Mouse (Mus musculus) spleen, adult 2 months (tissue): ENCODE data around the gene Tulp3.

Source experiments
- CTCF ChIP-seq: fragments of 200-500 bp; IDR thresholded peaks from 2 replicates; pipeline ENCODE4 v1.5.1; 2011; ENCODE audit warnings: mild to moderate bottlenecking, inconsistent platforms; ENCODE audit not compliant: insufficient read depth, insufficient read length, insufficient replicate concordance; ENCODE audit errors: extremely low read depth
- POLR2A ChIP-seq: fragments of 200-500 bp; IDR thresholded peaks from 2 replicates; pipeline ENCODE4 v1.6.1; 2011; ENCODE audit warnings: low read depth, low read length, inconsistent platforms

- no peak for TF ChIP-seq POLR2A
- TF ChIP-seq CTCF: no peak
Observed at GRCm38 (mm10) chr6:128397574-128398261, 42.1 kb upstream of the Tulp3 start.
